Mouse (Mus musculus) frontal cortex, postnatal 25 days (tissue): Measurements from ENCODE around the gene Olfr1131.
"Not testable (repeated sequence)": the region's sequence is repeated elsewhere in the genome, so short reads cannot be mapped to it uniquely, and the experiment has no call there.

Source experiments
- DNase-seq, 2 experiments: peaks; one replicate each; pipeline ENCODE4 v3.0.0; 2022; ENCODE audit warnings: low spot score in 2 of 2

Gene Olfr1131

DNA sequence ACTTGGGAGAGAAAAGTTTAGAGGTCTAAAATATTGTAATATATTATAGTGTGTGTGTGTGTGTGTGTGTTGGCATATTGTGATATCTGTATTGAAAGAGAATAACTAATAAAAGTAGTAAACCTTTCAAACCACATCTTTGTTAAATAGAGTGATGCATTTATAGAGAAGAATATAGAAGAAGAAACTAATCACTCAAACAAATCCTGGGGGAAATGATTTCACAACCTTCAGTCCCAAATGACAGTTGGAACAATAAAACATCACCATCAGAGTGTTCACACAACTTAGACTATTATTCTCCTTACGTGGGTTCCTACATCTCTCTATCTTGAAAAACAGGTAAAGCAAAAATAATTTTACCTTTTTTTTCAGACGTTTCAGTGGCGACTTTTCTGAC lies at the start of gene Olfr1131:
Gene Olfr1131, plus strand, starts transcription at position 301 of the 400 bp plus-strand sequence.
- no peak for DNase-seq

DNA sequence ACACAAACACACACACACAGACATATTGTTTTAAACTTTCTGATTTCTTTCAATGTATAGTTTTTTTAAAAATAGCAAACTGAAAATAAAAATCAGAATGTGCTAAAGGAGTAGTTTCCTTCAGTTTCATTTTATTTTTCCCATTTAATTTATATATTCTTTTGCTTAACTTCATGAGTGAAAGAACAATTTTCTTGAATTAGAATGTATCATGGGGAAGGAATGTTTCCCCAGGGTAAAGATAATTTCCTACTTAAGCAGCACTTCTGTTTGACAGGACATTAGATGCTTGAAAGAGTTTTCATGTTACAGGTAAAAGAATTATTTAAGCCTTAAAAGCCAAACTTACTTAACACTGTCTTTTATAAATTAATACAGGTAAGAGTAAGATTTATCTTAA lies 21.0 kb upstream of the Olfr1131 start, which contains the start of gene Olfr1130:
Gene Olfr1130, plus strand, starts transcription at position 301 of the 400 bp plus-strand sequence.
- not testable (repeated sequence) for DNase-seq

DNA sequence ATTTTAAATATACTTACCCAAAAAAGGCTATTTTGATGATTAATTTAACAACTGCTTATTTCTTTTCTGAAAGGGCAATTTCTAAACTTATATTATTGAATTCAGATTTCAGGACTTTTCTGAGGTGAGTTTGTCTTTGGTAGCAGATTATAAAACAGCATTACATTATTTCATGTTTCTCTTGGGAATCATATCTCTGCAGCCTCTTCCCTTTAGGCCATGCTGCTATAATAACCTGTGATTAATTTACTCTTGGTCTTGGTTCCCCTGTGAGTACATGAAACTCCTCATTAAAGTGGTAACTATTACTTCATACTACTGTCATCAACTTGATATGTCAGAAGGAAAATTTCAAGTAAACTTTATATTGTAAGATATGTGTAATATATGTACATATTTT lies 10.5 kb downstream of the Olfr1131 start, which contains the start of gene Olfr1132:
Gene Olfr1132, minus strand, starts transcription at position 101 of the 400 bp plus-strand sequence.
- no peak for DNase-seq

DNA sequence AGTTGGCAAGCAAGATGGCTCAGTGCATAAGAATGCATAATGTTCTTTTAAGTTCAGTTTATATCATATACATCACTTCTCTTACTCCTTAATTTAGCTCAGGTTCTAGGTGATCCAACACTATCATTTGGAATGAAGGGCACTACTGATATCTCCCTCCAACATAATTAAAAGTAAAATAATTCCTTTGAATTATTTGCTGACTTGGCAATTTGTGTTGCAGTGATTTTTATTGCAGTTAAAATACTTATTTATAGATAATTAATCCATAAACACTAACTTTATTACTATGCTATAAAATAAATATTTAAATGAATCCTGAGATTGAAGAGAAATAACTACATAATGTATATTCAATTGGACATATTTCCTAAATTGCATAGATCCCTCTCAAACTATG lies 15.5 kb downstream of the Olfr1131 start:
- DNase-seq = no peak

DNA sequence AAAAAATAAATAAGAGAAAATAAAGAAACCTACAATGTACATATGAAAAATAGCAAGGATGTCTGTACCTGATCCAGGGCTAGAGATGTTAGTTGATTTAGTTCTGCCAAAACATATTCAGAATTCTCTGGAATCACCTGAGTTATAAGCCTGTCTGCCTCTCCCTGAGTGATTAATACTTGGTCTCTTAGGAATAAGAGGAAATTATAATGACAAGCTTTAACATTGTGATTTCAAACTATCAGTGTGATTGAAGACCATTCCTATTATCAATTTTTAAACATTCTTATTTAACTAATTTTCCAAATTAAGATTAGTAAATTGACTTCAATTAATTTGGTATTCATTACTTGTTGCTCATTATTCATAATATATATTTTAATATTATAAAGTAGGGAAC lies 20.4 kb downstream of the Olfr1131 start, which contains the start of gene Olfr1133:
Gene Olfr1133, minus strand, starts transcription at position 101 of the 400 bp plus-strand sequence.
- no peak for DNase-seq

DNA sequence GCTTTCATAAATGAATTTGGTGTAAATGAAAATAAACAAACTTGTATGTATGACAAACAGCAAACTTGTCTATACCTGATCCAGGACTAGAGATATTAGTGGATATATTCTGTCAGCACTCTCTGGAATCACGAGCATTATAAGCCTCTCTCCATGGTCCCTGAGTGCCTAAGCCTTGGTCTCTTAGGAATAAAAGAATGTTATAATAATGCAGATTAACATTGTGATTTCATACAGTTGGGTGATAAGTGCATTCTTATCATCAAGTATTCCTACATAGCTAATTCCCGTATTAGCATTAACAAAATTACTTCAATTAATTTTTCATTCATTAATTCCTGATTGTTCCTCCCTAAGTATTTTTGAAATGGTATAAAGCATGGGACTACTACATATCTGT lies 31.5 kb downstream of the Olfr1131 start, which contains the start of gene Olfr1134:
Gene Olfr1134, minus strand, starts transcription at position 101 of the 400 bp plus-strand sequence.
- no peak for DNase-seq

DNA sequence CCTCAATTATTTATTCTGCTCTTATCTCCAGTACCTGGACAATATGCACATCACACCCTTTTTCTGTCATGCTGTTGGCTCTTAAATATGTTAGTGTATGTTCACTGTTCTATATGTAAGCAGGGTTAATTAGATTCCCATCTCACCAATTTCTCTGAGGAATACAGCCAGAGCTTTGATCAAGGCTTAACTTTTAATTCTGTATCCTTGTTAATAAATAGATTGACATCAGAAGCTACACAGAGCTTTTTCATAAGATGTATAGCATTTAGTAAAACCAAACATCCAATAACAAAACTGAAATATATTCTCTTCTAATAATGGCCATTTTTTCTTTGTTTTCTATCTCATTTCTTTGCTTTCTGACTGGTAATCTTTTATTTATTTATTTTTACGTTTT lies 46.7 kb downstream of the Olfr1131 start, which contains the start of gene Olfr1135:
Gene Olfr1135, minus strand, starts transcription at position 101 of the 400 bp plus-strand sequence.
- no peak for DNase-seq
